Mouse (Mus musculus): ENCODE measurements at regions not wholly inside any gene's neighbourhood (a gene's known extent, or its start where the extent isn't known, plus 50 kb on each side); places are given as distances from the start of the nearest gene placed in this dataset.

- no peak for TF ChIP-seq USF2 (IDR thresholded peaks at IDR 0.05; ENCODE audit: borderline replicate concordance in 1 of 2, insufficient read depth in 1 of 2, low read depth in 1 of 2, low read length in 2 of 2)
- no peak for TF ChIP-seq RCOR1 (IDR thresholded peaks at IDR 0.05; ENCODE audit: low read depth, low read length)
- no peak for TF ChIP-seq HCFC1 (IDR thresholded peaks at IDR 0.05; ENCODE audit: low read depth, low read length)
- TF ChIP-seq UBTF (IDR thresholded peaks at IDR 0.05; ENCODE audit: borderline replicate concordance, insufficient read depth, low read depth, low read length) = no peak
- no peak for TF ChIP-seq GATA1 (IDR thresholded peaks at IDR 0.05; ENCODE audit: low read depth, low read length)
- TF ChIP-seq EP300 (IDR thresholded peaks at IDR 0.05; ENCODE audit: low read depth in 1 of 2, low read length in 2 of 2) = no peak
- TF ChIP-seq E2F4 (IDR thresholded peaks at IDR 0.05; ENCODE audit: borderline replicate concordance, low read depth, low read length) = no peak
- Histone ChIP-seq H3K9ac (ENCODE audit: control insufficient read depth, low read depth, low read length, poor library complexity, severe bottlenecking) (no peak overlapping the region), H3K9me3 (replicated peaks; ENCODE audit: insufficient read depth, low read length) (no peaks in the 10 kb centered on the region), H3K36me3 (ENCODE audit: control insufficient read depth in 1 of 2, insufficient read depth in 2 of 2, low read length in 2 of 2) (peaks cover 0 to 14% of the 10 kb centered on the region in 2 experiments; a peak in 2 of 4 replicates), H3K4me1 (ENCODE audit: control insufficient read depth in 1 of 2, insufficient read depth in 2 of 2, low read length in 2 of 2) (peaks cover 7 to 32% of the 10 kb centered on the region in 2 experiments), H3K27me3 (ENCODE audit: control insufficient read depth in 1 of 2, insufficient read depth in 2 of 2, low read length in 2 of 2) (no peaks in the 10 kb centered on the region; a peak in 2 of 4 replicates), H3K27ac (ENCODE audit: control insufficient read depth, low read depth, low read length) (no peak overlapping the region), H3K4me3 (ENCODE audit: control insufficient read depth in 1 of 2, insufficient read depth in 1 of 2, low read depth in 2 of 2, low read length in 2 of 2) (no peak overlapping the region), H3K79me2 (ENCODE audit: control insufficient read depth, insufficient read depth, low read length, poor library complexity) (no peaks in the 10 kb centered on the region; the same call in 1 of the 2 replicates)
- no peak for DNase-seq (ENCODE audit: low read depth, low spot score)
Observed at GRCm38 (mm10) chr2:30688402-30688801, 93.6 kb downstream of the Cstad start.

GRCm38 (mm10) chr2:30687121-30687551, 92.3 kb downstream of the Cstad start:
- peaks cover 0 to 12% of the 10 kb centered on the region in 2 experiments; a peak in 2 of 4 replicates for H3K36me3 ChIP-seq (ENCODE audit: control insufficient read depth in 1 of 2, insufficient read depth in 2 of 2, low read length in 2 of 2)
- no peaks in the 10 kb centered on the region for H3K9me3 ChIP-seq (replicated peaks; ENCODE audit: insufficient read depth, low read length)
- no peak overlapping the region for H3K27ac ChIP-seq (ENCODE audit: control insufficient read depth, low read depth, low read length)
- TF ChIP-seq NRF1 (IDR thresholded peaks at IDR 0.05; ENCODE audit: insufficient read depth, low read depth, low read length, poor library complexity, severe bottlenecking) = no peak
- no peak for TF ChIP-seq NELFE (IDR thresholded peaks at IDR 0.05; ENCODE audit: low read depth, low read length)
- TF ChIP-seq POLR2AphosphoS5 (IDR thresholded peaks at IDR 0.05; ENCODE audit: borderline replicate concordance, low read depth, low read length) = no peak
- TF ChIP-seq POLR2A (IDR thresholded peaks at IDR 0.05; ENCODE audit: control insufficient read depth in 1 of 2, insufficient read depth in 1 of 2, low read depth in 1 of 2, low read length in 2 of 2, poor library complexity in 1 of 2) = no peak
- TF ChIP-seq RAD21 (IDR thresholded peaks at IDR 0.05; ENCODE audit: low read depth, low read length) = no peak
- TF ChIP-seq CHD2 (IDR thresholded peaks at IDR 0.05; ENCODE audit: low read length) = no peak
- TF ChIP-seq MAZ (IDR thresholded peaks at IDR 0.05; ENCODE audit: low read depth, low read length) = no peak
- no peak for TF ChIP-seq UBTF (IDR thresholded peaks at IDR 0.05; ENCODE audit: borderline replicate concordance, insufficient read depth, low read depth, low read length)
- TF ChIP-seq EP300 (IDR thresholded peaks at IDR 0.05; ENCODE audit: low read depth in 1 of 2, low read length in 2 of 2) = no peak
- TF ChIP-seq ELF1 (IDR thresholded peaks at IDR 0.05; ENCODE audit: low read depth, low read length) = no peak
- no peak for TF ChIP-seq CHD1 (IDR thresholded peaks at IDR 0.05; ENCODE audit: low read depth, low read length)
- no peak for TF ChIP-seq USF2 (IDR thresholded peaks at IDR 0.05; ENCODE audit: borderline replicate concordance in 1 of 2, insufficient read depth in 1 of 2, low read depth in 1 of 2, low read length in 2 of 2)
- TF ChIP-seq MEF2A (IDR thresholded peaks at IDR 0.05; ENCODE audit: extremely low read depth, insufficient replicate concordance, low read depth, low read length, poor library complexity, severe bottlenecking) = no peak
- TF ChIP-seq MAX (IDR thresholded peaks at IDR 0.05; ENCODE audit: low read length) = no peak
- no peak for TF ChIP-seq E2F4 (IDR thresholded peaks at IDR 0.05; ENCODE audit: borderline replicate concordance, low read depth, low read length)
- TF ChIP-seq SIN3A (IDR thresholded peaks at IDR 0.05; ENCODE audit: low read length) = no peak
- TF ChIP-seq BHLHE40 (IDR thresholded peaks at IDR 0.05; ENCODE audit: borderline replicate concordance, low read depth, low read length) = no peak
- H3K27me3 ChIP-seq (ENCODE audit: control insufficient read depth in 1 of 2, insufficient read depth in 2 of 2, low read length in 2 of 2) = no peaks in the 10 kb centered on the region; a peak in 1 of 4 replicates
- DNase-seq (ENCODE audit: low read depth, low spot score) = no peak
- no peak overlapping the region for H3K4me3 ChIP-seq (ENCODE audit: control insufficient read depth in 1 of 2, insufficient read depth in 1 of 2, low read depth in 2 of 2, low read length in 2 of 2)
- peaks cover 7 to 23% of the 10 kb centered on the region in 2 experiments for H3K4me1 ChIP-seq (ENCODE audit: control insufficient read depth in 1 of 2, insufficient read depth in 2 of 2, low read length in 2 of 2)
- no peak overlapping the region for H3K9ac ChIP-seq (ENCODE audit: control insufficient read depth, low read depth, low read length, poor library complexity, severe bottlenecking)
- H3K79me2 ChIP-seq (ENCODE audit: control insufficient read depth, insufficient read depth, low read length, poor library complexity) = no peaks in the 10 kb centered on the region
